Comparison of ENCODE assay signal across 12 mouse cellular contexts in genomic region chr15:77278825-77279224, GRCm38 (mm10). TPM values are rescaled to one million over a fixed set of nuclear protein-coding genes. Genes with fewer than 3 reads are reported as not detected.
DNase-seq lines count a peak whose midpoint lies in the region; ATAC-seq and TF ChIP-seq lines count a peak whose summit lies in the region.
"Had no signal": no experiment of that assay in that cellular context is flagged by ENCODE, and none has a peak within 500 bp of the region (broad histone marks: within the 10 kb centered on the region; RNA-seq: fewer than 3 reads in every experiment).

No protein-coding gene starts in this region.

- no peaks in the 10 kb centered on the region for H3K9me3 ChIP-seq in embryonic facial prominence, embryonic 13.5 days
- H3K9me3 ChIP-seq in forebrain, embryonic 12.5 days, result no peaks in the 10 kb centered on the region
- no peaks in the 10 kb centered on the region for H3K9me3 ChIP-seq in midbrain, embryonic 13.5 days
- H3K9me3 ChIP-seq: forebrain, embryonic 15.5 days; heart, embryonic 15.5 days; megakaryocyte, embryonic 14.5 days had no signal

- WGBS in embryonic facial prominence, embryonic 13.5 days, result 44% methylated on average over 5 of the region's 5 CpGs
- WGBS in forebrain, embryonic 12.5 days, result 80% methylated on average over 5 of the region's 5 CpGs
- 67% methylated on average over 5 of the region's 5 CpGs for WGBS in midbrain, embryonic 13.5 days

- no peak overlapping the region for H3K4me2 ChIP-seq in embryonic facial prominence, embryonic 13.5 days
- no peak overlapping the region for H3K4me2 ChIP-seq in forebrain, embryonic 12.5 days
- H3K4me2 ChIP-seq in midbrain, embryonic 13.5 days (replicated peaks), result no peak overlapping the region
- H3K4me2 ChIP-seq: forebrain, embryonic 15.5 days; heart, embryonic 15.5 days had no signal

- H3K36me3 ChIP-seq in embryonic facial prominence, embryonic 13.5 days, result no peaks in the 10 kb centered on the region
- H3K36me3 ChIP-seq in forebrain, embryonic 12.5 days (replicated peaks), result no peaks in the 10 kb centered on the region
- H3K36me3 ChIP-seq in midbrain, embryonic 13.5 days, result no peaks in the 10 kb centered on the region
- H3K36me3 ChIP-seq: forebrain, embryonic 15.5 days; heart, embryonic 15.5 days had no signal

- TF ChIP-seq CTCF in layer of hippocampus, adult 2 months (conservative IDR thresholded peaks at IDR 0.05), result no peak

- peak overlapping the region; percentile 41; the same call in 1 of the 2 replicates for H3K27ac ChIP-seq in layer of hippocampus, adult 2 months
- H3K27ac ChIP-seq in embryonic facial prominence, embryonic 13.5 days, result peak overlapping the region; percentile 39
- H3K27ac ChIP-seq in forebrain, embryonic 12.5 days, result no peak overlapping the region
- H3K27ac ChIP-seq in midbrain, embryonic 13.5 days, result no peak overlapping the region
- H3K27ac ChIP-seq: forebrain, embryonic 15.5 days; heart, embryonic 15.5 days had no signal

- no peaks in the 10 kb centered on the region for H3K27me3 ChIP-seq in embryonic facial prominence, embryonic 13.5 days
- no peaks in the 10 kb centered on the region for H3K27me3 ChIP-seq in forebrain, embryonic 12.5 days
- no peaks in the 10 kb centered on the region for H3K27me3 ChIP-seq in midbrain, embryonic 13.5 days
- H3K27me3 ChIP-seq: forebrain, embryonic 15.5 days; heart, embryonic 15.5 days had no signal

- ATAC-seq in embryonic facial prominence, embryonic 13.5 days (ENCODE audit: insufficient number of reproducible peaks, insufficient read depth, low FRiP score, low TSS enrichment, low read depth), result no peak
- no peak for ATAC-seq in forebrain, embryonic 12.5 days (ENCODE audit: low FRiP score)
- no peak for ATAC-seq in midbrain, embryonic 13.5 days
- ATAC-seq: forebrain, embryonic 15.5 days; intestine, embryonic 16.5 days had no signal

- no peak for DNase-seq in layer of hippocampus, adult 2 months (ENCODE audit: low spot score in 2 of 2)
- DNase-seq in layer of hippocampus, adult 11-12 months (ENCODE audit: low spot score), result no peak
- DNase-seq in gastrocnemius, postnatal 25 days, result peak; percentile 52
- DNase-seq in lung, postnatal 14 days, result peak; percentile 50
- DNase-seq: embryo, embryonic 11 days had no signal

- no peak overlapping the region for H3K4me3 ChIP-seq in layer of hippocampus, adult 2 months
- H3K4me3 ChIP-seq in embryonic facial prominence, embryonic 13.5 days, result no peak overlapping the region
- no peak overlapping the region for H3K4me3 ChIP-seq in forebrain, embryonic 12.5 days (replicated peaks)
- H3K4me3 ChIP-seq in midbrain, embryonic 13.5 days (replicated peaks), result no peak overlapping the region
- H3K4me3 ChIP-seq: forebrain, embryonic 15.5 days; heart, embryonic 15.5 days; megakaryocyte, embryonic 14.5 days had no signal

- peaks cover 71% of the 10 kb centered on the region for H3K4me1 ChIP-seq in embryonic facial prominence, embryonic 13.5 days
- peaks cover 16% of the 10 kb centered on the region for H3K4me1 ChIP-seq in forebrain, embryonic 12.5 days
- peaks cover 14% of the 10 kb centered on the region for H3K4me1 ChIP-seq in midbrain, embryonic 13.5 days (replicated peaks)
- H3K4me1 ChIP-seq: megakaryocyte, embryonic 14.5 days had no signal

- H3K9ac ChIP-seq in embryonic facial prominence, embryonic 13.5 days, result no peak overlapping the region
- no peak overlapping the region for H3K9ac ChIP-seq in forebrain, embryonic 12.5 days
- no peak overlapping the region for H3K9ac ChIP-seq in midbrain, embryonic 13.5 days (replicated peaks)
- H3K9ac ChIP-seq: forebrain, embryonic 15.5 days; heart, embryonic 15.5 days had no signal

RNA-seq across cellular contexts. Expression of gene Rbfox2, which starts 28.0 kb away (rescaled TPM):
- 100 to 1,000 TPM; 243 TPM for total RNA-seq in layer of hippocampus, adult 2 months (2021)
- polyA plus RNA-seq in embryonic facial prominence, embryonic 13.5 days (2015; fragmentation: Nextera tagmentation; extraction: Ambion mirVana), result 57.8 and 66.7 TPM in 2 replicates
- total RNA-seq in gastrocnemius, postnatal 25 days (2021), result 10 to 100 TPM; 63.8 to 81.0 TPM
- polyA plus RNA-seq in forebrain, embryonic 12.5 days (2016; fragmentation: Nextera tagmentation; extraction: Ambion mirVana), result 119 and 123 TPM in 2 replicates
- polyA plus RNA-seq in midbrain, embryonic 13.5 days (2015; fragmentation: Nextera tagmentation; extraction: Ambion mirVana), result 154 and 163 TPM in 2 replicates

Comparison
In these comparisons a context has a peak if more than half of its experiments do, and no peak if none do; other contexts are left out.
1. DNase-seq: peak in gastrocnemius, postnatal 25 days (single experiment) and lung, postnatal 14 days (single experiment); none in layer of hippocampus, adult 2 months (0 of 2) and layer of hippocampus, adult 11-12 months (single experiment).
2. H3K27ac ChIP-seq: peak in layer of hippocampus, adult 2 months (single experiment) and embryonic facial prominence, embryonic 13.5 days (single experiment); none in forebrain, embryonic 12.5 days (single experiment) and midbrain, embryonic 13.5 days (single experiment).